Mouse (Mus musculus) liver, adult 2 months (tissue): ENCODE measurements around the gene Anapc2.

ENCODE experiments used
- CTCF ChIP-seq: fragments of 200-500 bp; IDR thresholded peaks from 2 replicates; pipeline ENCODE4 v1.5.1; 2011; ENCODE audit warnings: low read depth, low read length, control low read depth
- POLR2A ChIP-seq: fragments of 200-500 bp; IDR thresholded peaks from 2 replicates; pipeline ENCODE4 v1.6.1; 2011; ENCODE audit warnings: low read length, control low read depth; ENCODE audit not compliant: insufficient read depth; ENCODE audit errors: extremely low read depth

- no peak for TF ChIP-seq POLR2A
- TF ChIP-seq CTCF = no peak
Measured at GRCm38 (mm10) chr2:25234050-25234449, 38.2 kb upstream of the Anapc2 start, which contains the start of gene Slc34a3.
